Mouse (Mus musculus): ENCODE data around the gene H3f3b.
"Not testable (repeated sequence)": the region's sequence is repeated elsewhere in the genome, so short reads cannot be mapped to it uniquely, and the experiment has no call there.

The H3f3b gene

GRCm38 (mm10) chr11:116021328-116022220 is 6.2 kb downstream of the H3f3b start:
- DNase-seq (ENCODE audit: low read depth, low spot score) = no peak

DNA sequence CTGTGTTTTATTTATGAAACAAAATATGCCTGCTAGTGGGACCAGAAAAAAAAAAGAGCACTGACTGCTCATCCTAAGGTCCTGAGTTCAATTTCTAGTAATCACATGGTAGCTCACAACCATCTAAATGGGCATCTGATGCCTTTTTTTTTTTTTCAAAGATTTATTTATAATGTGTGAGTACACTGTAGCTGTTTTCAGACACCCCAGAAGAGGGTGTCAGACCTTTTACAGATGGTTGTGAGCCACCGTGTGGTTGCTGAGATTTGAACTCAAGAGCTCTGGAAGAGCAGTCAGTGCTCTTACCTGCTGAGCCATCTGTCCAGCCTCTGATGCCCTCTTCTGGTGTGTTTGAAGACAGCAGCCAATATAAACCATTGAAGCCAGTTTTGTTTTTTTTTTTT is 7.2 kb downstream of the H3f3b start:
- DNase-seq (ENCODE audit: low read depth, low spot score) = peak; percentile 58

GRCm38 (mm10) chr11:116019976-116020411 is 7.8 kb downstream of the H3f3b start:
- DNase-seq (ENCODE audit: low read depth, low spot score) = peak; percentile 48

DNA sequence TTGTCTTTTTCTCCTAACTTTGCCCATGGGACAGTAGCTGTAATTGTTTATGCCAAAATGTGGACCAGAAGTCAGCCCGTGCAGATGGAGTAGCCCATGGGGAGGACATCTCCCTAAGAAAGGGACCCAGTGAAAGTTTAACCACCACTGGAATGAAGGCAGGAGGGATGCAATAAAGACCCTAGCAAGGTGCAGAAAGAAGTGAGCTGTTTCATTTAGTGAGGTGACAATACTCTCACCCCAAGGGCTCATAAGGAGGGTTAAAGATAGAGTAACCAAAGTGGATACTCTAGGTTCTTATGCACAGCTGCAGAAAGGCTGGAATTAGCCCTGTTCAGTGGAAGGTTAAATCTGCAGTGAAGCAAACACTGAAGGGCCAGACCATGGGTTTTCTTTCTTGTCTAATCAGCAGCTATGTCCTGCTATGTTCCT is 8.4 kb downstream of the H3f3b start:
- no peak for DNase-seq (ENCODE audit: low read depth, low spot score)

GRCm38 (mm10) chr11:116018867-116019266 is 8.9 kb downstream of the H3f3b start:
- DNase-seq (ENCODE audit: low read depth, low spot score) = not testable (repeated sequence)

GRCm38 (mm10) chr11:116018106-116018505 is 9.7 kb downstream of the H3f3b start:
- peak; percentile 92 for DNase-seq (ENCODE audit: low read depth, low spot score)

GRCm38 (mm10) chr11:116014821-116015220 is 12.9 kb downstream of the H3f3b start:
- DNase-seq (ENCODE audit: low read depth, low spot score) = no peak

DNA sequence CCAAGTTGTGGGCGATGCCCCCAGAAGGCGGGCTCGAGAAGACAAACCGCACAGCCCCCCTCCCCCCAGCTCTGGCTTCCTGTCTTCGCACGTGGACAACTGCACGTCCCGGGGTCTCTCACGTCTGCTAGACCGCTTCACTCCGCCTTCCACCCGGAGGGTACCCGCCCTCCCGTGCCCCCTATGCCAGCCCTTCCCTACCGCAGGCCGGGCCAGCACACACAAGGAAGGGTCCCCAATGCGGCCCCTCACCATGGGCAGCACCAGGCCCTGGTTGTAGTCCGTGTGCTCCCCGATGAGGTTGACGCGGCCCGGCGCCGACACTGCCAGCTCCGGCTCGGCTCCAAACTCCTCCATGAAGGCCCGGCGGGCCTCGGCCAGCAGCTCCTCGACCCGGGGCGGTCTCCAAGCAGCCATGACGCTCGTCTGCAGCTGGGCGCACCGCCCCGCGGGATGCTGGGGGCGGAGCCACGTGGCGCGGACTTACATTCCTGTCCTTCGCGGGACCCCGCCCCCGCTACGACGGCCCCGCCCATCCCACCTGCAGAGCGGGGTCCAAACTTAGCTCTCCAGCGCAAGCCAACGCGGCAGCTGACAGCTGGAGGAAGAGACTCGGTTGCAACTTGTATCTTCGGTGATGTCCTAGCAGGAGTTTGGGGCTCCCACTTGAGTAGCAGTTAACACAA is 15.4 kb downstream of the H3f3b start, which contains the start of gene Galk1:
Gene Galk1, minus strand, starts transcription at position 458 of the 686 bp plus-strand sequence.
- DNase-seq (ENCODE audit: low read depth, low spot score) = peak; percentile 98

- DNase-seq (ENCODE audit: low read depth, low spot score) = peak; percentile 61
Measured at GRCm38 (mm10) chr11:116011529-116012261, 16.1 kb downstream of the H3f3b start.

GRCm38 (mm10) chr11:116010948-116011347 is 16.8 kb downstream of the H3f3b start:
- no peak for DNase-seq (ENCODE audit: low read depth, low spot score)

DNA sequence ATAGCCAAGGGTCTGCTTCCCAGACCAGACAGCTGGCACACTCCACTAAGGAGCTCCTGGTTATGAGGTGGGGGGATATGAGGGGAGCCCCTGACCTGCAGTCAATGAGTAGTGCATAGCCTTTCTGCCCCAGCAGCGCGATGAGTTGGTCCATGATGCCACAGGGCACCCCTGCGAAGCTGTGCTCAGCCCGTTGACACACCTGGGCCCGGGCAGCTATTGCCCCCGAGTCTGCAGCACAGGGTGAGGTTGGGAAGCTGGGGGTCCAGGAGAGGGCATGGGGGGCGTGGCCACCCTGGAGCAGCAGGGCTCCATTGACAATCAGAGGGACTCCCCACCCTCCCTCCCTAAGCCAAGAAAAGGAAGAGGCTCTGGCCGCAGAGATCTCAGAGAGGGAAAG is 17.6 kb downstream of the H3f3b start:
- DNase-seq (ENCODE audit: low read depth, low spot score) = no peak

- DNase-seq (ENCODE audit: low read depth, low spot score) = no peak
Measured at GRCm38 (mm10) chr11:116009661-116010060, 18.1 kb downstream of the H3f3b start.

DNA sequence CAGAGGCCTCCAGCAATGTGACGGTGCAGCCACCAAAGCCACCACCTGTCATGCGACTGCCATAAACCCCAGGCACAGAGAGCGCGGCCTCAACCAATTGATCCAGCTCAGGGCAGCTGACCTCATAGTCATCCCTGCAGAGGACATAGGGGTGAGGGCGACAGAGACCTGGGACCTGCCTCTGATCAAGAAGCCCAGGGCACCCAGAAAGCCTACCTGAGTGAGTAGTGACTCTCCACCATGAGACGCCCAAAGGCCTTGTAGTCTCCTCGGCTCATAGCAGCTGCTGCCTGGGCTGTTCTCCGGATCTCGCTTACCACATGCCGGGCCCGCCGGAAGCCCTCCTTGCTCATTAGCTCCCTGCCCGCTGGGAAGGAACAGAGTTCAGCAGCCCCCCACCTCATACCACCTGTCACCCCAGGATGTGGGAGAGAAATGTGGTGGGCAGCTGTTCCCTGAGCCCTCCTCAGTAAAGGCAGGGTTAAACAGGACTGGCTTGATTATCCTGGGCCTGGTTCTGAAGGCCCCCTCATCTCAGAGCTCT is 18.9 kb downstream of the H3f3b start:
- DNase-seq (ENCODE audit: low read depth, low spot score) = no peak

GRCm38 (mm10) chr11:116008411-116008810 is 19.4 kb downstream of the H3f3b start:
- no peak for DNase-seq (ENCODE audit: low read depth, low spot score)

DNA sequence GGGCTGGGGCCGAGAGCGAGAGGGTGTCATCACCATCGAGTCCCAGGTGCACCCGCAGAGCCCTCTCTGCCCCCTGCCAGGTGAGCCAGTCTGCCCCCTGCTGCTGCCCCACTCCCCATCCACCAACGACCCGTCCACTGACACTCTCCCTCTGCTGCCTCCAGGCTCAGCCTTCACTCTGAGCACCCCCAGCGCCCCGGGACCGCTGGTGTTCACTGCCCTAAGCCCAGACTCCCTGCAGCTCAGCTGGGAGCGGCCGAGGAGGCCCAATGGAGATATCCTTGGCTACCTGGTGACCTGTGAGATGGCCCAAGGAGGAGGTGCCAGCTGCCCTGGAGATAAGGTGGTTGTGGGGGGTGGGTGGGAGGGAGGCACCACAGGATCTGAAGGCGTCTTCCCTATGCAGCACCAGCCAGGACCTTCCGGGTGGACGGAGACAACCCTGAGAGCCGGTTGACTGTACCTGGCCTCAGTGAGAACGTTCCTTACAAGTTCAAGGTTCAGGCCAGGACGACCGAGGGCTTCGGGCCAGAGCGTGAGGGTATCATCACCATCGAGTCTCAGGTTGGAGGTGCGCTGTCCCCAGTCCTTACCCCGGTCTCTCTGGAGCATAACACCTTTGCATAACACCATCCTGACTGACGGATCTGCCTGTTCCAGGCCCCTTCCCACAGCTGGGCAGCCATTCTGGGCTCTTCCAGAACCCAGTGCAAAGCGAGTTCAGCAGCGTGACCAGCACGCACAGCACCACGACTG is 20.5 kb downstream of the H3f3b start:
- DNase-seq (ENCODE audit: low read depth, low spot score) = no peak

- DNase-seq (ENCODE audit: low read depth, low spot score) = no peak
Measured at GRCm38 (mm10) chr11:116005701-116006419, 21.9 kb downstream of the H3f3b start.

GRCm38 (mm10) chr11:116004840-116005700 is 22.7 kb downstream of the H3f3b start:
- DNase-seq (ENCODE audit: low read depth, low spot score) = peak; percentile 90

DNA sequence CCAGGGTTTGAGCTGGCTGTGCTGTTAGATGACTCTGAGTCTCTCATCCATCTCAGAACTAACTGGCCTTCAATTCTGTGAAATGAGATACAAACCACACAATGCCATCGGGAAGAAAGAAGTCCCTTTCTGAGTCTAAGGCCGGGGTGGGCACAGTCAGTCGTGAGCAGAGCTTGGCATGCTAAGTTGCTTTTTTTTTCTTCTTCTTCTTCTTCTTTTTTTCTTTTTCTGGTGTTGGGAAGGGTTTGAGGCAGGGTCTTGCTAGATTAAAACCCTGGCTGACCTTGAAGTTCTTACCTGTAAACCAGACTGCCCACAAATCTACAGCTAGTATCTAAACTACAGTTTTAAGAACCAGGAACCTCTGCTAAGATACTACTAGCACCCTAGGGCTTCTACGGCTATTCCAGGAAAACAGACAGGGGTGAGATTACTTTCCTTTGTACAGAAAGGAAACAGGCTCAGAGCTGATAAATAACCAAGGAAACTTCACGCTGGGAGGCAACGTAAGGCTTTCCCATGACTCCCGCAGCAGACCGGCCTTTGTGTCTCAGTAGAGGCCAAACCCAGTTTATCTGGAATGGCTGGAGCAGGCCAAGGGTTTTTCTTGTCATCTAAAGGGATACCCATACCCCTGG is 23.5 kb downstream of the H3f3b start:
- DNase-seq (ENCODE audit: low read depth, low spot score) = no peak

GRCm38 (mm10) chr11:116002894-116003293 is 24.9 kb downstream of the H3f3b start:
- no peak for DNase-seq (ENCODE audit: low read depth, low spot score)

All from ZHBTc4 (cell line).